ENCODE assay signal across 8 mouse cellular contexts in genomic region chr2:129660020-129660419, GRCm38 (mm10). TPM values are rescaled to one million over a fixed set of nuclear protein-coding genes. Genes with fewer than 3 reads are reported as not detected.
DNase-seq lines count a peak whose midpoint lies in the region; ATAC-seq and TF ChIP-seq lines count a peak whose summit lies in the region.

No protein-coding gene starts in this region.

- TF ChIP-seq EP300 in liver, postnatal 0 days (IDR thresholded peaks at IDR 0.05; ENCODE audit: low read depth): no peak

- H3K9ac ChIP-seq in liver, postnatal 0 days (replicated peaks): no peak overlapping the region
- H3K9ac ChIP-seq in hindbrain, embryonic 12.5 days: no peak overlapping the region

- H3K4me2 ChIP-seq in liver, postnatal 0 days (ENCODE audit: low read depth, low read length): no peak overlapping the region
- H3K4me2 ChIP-seq in hindbrain, embryonic 12.5 days (replicated peaks): no peak overlapping the region

- no peaks in the 10 kb centered on the region for H3K4me1 ChIP-seq in liver, postnatal 0 days (ENCODE audit: insufficient read depth)
- no peaks in the 10 kb centered on the region for H3K4me1 ChIP-seq in hindbrain, embryonic 12.5 days

- DNase-seq in cerebellum, adult 11-12 months: peak; percentile 41
- no peak for DNase-seq in liver, postnatal 0 days
- no peak for DNase-seq in liver
- DNase-seq in cerebellum, postnatal 25 days: peak; percentile 34 to 47
- peak; percentile 14 for DNase-seq in lung, postnatal 25 days (ENCODE audit: low spot score)
- no peak for DNase-seq in layer of hippocampus, adult 9-11 months

- H3K4me3 ChIP-seq in liver, postnatal 0 days (ENCODE audit: low read depth, low read length): no peak overlapping the region
- no peak overlapping the region for H3K4me3 ChIP-seq in hindbrain, embryonic 12.5 days

- H3K27ac ChIP-seq in liver, postnatal 0 days (ENCODE audit: low read depth): no peak overlapping the region
- H3K27ac ChIP-seq in hindbrain, embryonic 12.5 days: no peak overlapping the region

- no peak for ATAC-seq in cerebellum, adult (ENCODE audit: insufficient number of reproducible peaks, low FRiP score, low TSS enrichment)
- ATAC-seq in liver, postnatal 0 days: no peak
- no peak for ATAC-seq in hindbrain, embryonic 12.5 days (ENCODE audit: low FRiP score)

- H3K36me3 ChIP-seq in liver, postnatal 0 days (replicated peaks; ENCODE audit: insufficient read depth, low read length): no peaks in the 10 kb centered on the region
- no peaks in the 10 kb centered on the region for H3K36me3 ChIP-seq in hindbrain, embryonic 12.5 days

- 54% methylated on average over 6 of the region's 6 CpGs for WGBS in liver, postnatal 0 days (ENCODE audit: insufficient replicate concordance)
- WGBS in hindbrain, embryonic 12.5 days: 68% methylated on average over 6 of the region's 6 CpGs

- no peaks in the 10 kb centered on the region for H3K27me3 ChIP-seq in liver, postnatal 0 days (ENCODE audit: insufficient read depth, low read length)
- H3K27me3 ChIP-seq in hindbrain, embryonic 12.5 days: no peaks in the 10 kb centered on the region

- H3K9me3 ChIP-seq in liver, postnatal 0 days (ENCODE audit: low read length): no peaks in the 10 kb centered on the region
- no peaks in the 10 kb centered on the region for H3K9me3 ChIP-seq in hindbrain, embryonic 12.5 days (replicated peaks)

- TF ChIP-seq CTCF in liver, postnatal 0 days (IDR thresholded peaks at IDR 0.05; ENCODE audit: low read depth): peak; percentile 17

RNA-seq across cellular contexts. Expression of gene Pdyn, which starts 39.6 kb away (rescaled TPM):
- not detected in 2 replicates for polyA plus RNA-seq in liver, postnatal 0 days (2015; fragmentation: Nextera tagmentation; extraction: Ambion mirVana)
- polyA plus RNA-seq in hindbrain, embryonic 12.5 days (2016; fragmentation: Nextera tagmentation; extraction: Ambion mirVana): 7.5 and 10.3 TPM in 2 replicates

Comparison
In these comparisons a context has a peak if more than half of its experiments do, and no peak if none do; other contexts are left out.
1. DNase-seq: peak in cerebellum, adult 11-12 months (single experiment), cerebellum, postnatal 25 days (2 of 2) and lung, postnatal 25 days (single experiment); none in liver, postnatal 0 days (single experiment), liver (single experiment) and layer of hippocampus, adult 9-11 months (single experiment).